Mouse (Mus musculus) inflammation-experienced regulatory T-cells, adult 16 weeks (primary cell): ENCODE measurements around the gene Sema5a. TPM values are rescaled to one million over a fixed set of nuclear protein-coding genes. Genes with fewer than 3 reads are reported as not detected.

Source experiments
- polyA plus RNA-seq: library from polyadenylated mRNA; unstranded; fragments of 100-300 nt; shearing (Covaris generic); gene quantifications from one replicate; pipeline ENCODE4 v1.2.1, GENCODE M21; 2017

Sema5a gene
- not detected for polyA plus RNA-seq

GRCm38 (mm10) chr15:32244344-32244955 lies at the start of gene Sema5a:
Gene Sema5a (plus strand): TSS chr15:32244810.

Other genes starting within 250 kb of the Sema5a start
- not detected for gene Tas2r119, start 67.5 kb upstream of the Sema5a start, polyA plus RNA-seq